Mouse (Mus musculus) CH12F3 (cell line): ENCODE measurements around the gene Cfap97d1.
"Not testable (repeated sequence)": the region's sequence is repeated elsewhere in the genome, so short reads cannot be mapped to it uniquely, and the experiment has no call there.

Source experiments
- in situ Hi-C: fragments of 300-500 bp; cut with MboI; formaldehyde crosslinking; loops from 2 replicates; pipeline ENCODE4 v1.14.3; 2020; ENCODE audit warnings: low sequenced_read_pairs

Cfap97d1 gene

GRCm38 (mm10) chr11:101972651-101973050, 11.4 kb upstream of the Cfap97d1 start:
- in situ Hi-C loops: no loop called here

- in situ Hi-C loops: no loop called here
Measured at GRCm38 (mm10) chr11:101973496-101973895, 10.6 kb upstream of the Cfap97d1 start.

- in situ Hi-C loops: no loop called here
Measured at GRCm38 (mm10) chr11:101974181-101974580, 9.9 kb upstream of the Cfap97d1 start.

GRCm38 (mm10) chr11:101974923-101975322, 9.2 kb upstream of the Cfap97d1 start:
- in situ Hi-C loops: no loop called here

GRCm38 (mm10) chr11:101976949-101977348, 7.1 kb upstream of the Cfap97d1 start:
- in situ Hi-C loops: no loop called here

- in situ Hi-C loops: no loop called here
Measured at GRCm38 (mm10) chr11:101979140-101979539, 4.9 kb upstream of the Cfap97d1 start.

GRCm38 (mm10) chr11:101980603-101981157, 3.4 kb upstream of the Cfap97d1 start:
- in situ Hi-C loops: no loop called here

GRCm38 (mm10) chr11:101981850-101982249, 2.2 kb upstream of the Cfap97d1 start:
- in situ Hi-C loops: no loop called here

- in situ Hi-C loops: no loop called here
Measured at GRCm38 (mm10) chr11:101982981-101983411, 1.1 kb upstream of the Cfap97d1 start.

GRCm38 (mm10) chr11:101983431-101983921, 603 bp upstream of the Cfap97d1 start:
- in situ Hi-C loops: no loop called here

- in situ Hi-C loops: not testable (repeated sequence)
Measured at GRCm38 (mm10) chr11:101985450-101985849, 1.4 kb downstream of the Cfap97d1 start.

GRCm38 (mm10) chr11:101985990-101986389, 1.9 kb downstream of the Cfap97d1 start:
- in situ Hi-C loops: no loop called here

- in situ Hi-C loops: no loop called here
Measured at GRCm38 (mm10) chr11:101986913-101987312, 2.8 kb downstream of the Cfap97d1 start, which contains the start of gene Dusp3. Dusp3 (minus strand) TSS chr11:101987013.

- in situ Hi-C loops: no loop called here
Measured at GRCm38 (mm10) chr11:101990244-101990643, 6.2 kb downstream of the Cfap97d1 start.

GRCm38 (mm10) chr11:101991813-101992212, 7.7 kb downstream of the Cfap97d1 start:
- in situ Hi-C loops: no loop called here

- in situ Hi-C loops: no loop called here
Measured at GRCm38 (mm10) chr11:101992411-101992810, 8.3 kb downstream of the Cfap97d1 start.

- in situ Hi-C loops: no loop called here
Measured at GRCm38 (mm10) chr11:101994100-101994499, 10.0 kb downstream of the Cfap97d1 start.

- in situ Hi-C loops: no loop called here
Measured at GRCm38 (mm10) chr11:101995938-101996337, 11.9 kb downstream of the Cfap97d1 start.

GRCm38 (mm10) chr11:101998258-101998657, 14.2 kb downstream of the Cfap97d1 start:
- in situ Hi-C loops: no loop called here

- in situ Hi-C loops: no loop called here
Measured at GRCm38 (mm10) chr11:101999466-101999865, 15.4 kb downstream of the Cfap97d1 start.

- in situ Hi-C loops: no loop called here
Measured at GRCm38 (mm10) chr11:102004251-102004650, 20.2 kb downstream of the Cfap97d1 start.

- in situ Hi-C loops: no loop called here
Measured at GRCm38 (mm10) chr11:102006271-102006670, 22.2 kb downstream of the Cfap97d1 start.

- in situ Hi-C loops: no loop called here
Measured at GRCm38 (mm10) chr11:102006688-102007087, 22.6 kb downstream of the Cfap97d1 start.
